Mouse (Mus musculus) lung, postnatal 14 days (tissue): ENCODE measurements around the gene Rsbn1l.
"Not testable (repeated sequence)": the region's sequence is repeated elsewhere in the genome, so short reads cannot be mapped to it uniquely, and the experiment has no call there.

Experiments
- DNase-seq: peaks from one replicate; pipeline ENCODE4 v3.0.0; 2021

Gene Rsbn1l

DNA sequence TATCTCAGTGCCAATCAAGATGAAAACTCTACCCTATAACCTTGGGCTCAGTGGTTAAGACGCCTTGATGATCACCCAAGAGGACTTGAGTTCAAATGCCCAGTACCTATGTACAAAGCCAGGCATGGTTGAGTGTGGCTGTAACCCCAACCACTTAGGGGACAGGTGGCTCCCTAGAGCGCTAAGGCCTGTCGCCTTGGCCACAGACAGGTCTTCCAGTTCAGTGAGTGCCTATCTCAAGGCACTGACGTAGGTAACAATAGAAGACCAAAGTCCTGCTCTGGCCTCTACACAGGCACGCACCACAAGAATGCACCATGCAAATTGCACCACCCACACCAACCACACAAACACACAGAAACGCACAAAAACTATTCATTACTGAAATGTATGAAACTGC is 9.3 kb downstream of the Rsbn1l start:
- DNase-seq: no peak

DNA sequence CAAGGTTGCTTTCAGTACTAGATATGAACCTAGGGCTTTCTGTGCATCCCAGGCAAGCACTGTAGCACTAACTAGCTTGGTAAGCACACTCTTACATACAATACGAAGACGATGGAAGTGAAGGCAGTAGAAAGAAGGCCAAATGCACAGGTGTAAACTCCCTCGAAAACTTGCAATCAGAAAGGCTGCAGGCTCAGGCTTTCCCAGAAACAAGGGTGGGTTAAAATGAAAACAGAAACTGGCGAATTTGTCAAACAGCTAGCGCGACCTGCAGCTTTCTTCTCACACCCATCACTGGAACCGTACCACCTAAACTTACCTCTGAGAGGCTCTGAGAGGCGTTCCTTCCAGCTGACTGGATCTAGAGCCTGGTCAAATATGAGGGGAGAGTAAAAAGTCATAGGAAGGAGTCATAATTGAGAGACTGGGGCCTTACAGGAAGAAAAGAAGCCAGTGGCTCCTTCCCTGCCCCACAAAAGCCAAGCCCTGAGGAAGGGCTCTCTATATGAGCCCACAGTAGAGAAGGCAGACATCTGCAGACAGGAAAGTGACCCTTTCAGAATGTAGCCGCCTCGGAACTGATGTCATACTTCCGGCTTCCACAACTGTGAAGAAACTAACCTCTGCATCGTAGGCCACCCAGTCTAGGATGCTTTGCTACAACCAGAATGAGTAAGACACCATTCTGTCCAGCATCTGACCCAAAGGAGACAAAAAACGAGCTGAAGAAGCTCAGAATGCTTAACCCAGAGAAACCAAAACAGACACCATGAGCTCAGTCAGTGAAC is 11.0 kb downstream of the Rsbn1l start:
- DNase-seq: peak; percentile 28

- DNase-seq: not testable (repeated sequence)
These were observed 12.4 kb downstream of the Rsbn1l start for GRCm38 (mm10) chr5:20943791-20944190.

DNA sequence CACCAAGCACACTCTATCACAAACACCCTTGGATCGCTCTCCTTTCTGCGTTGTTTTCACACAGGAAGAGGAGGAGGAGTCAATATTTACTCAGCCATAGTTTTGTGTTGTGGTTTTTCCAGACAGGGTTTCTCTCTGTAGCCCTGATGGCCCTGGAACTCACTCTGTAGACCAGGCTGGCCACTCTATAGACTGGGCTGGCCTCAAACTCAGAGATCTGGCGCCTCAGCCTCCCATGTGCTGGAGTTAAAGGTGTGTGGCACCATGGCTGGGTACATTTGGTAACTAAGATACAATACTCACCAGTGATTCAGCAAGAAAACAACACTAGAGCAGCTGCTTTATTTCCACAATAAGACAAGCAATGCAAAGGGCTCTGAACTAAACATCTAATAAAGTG is 13.7 kb downstream of the Rsbn1l start:
- no peak for DNase-seq

DNA sequence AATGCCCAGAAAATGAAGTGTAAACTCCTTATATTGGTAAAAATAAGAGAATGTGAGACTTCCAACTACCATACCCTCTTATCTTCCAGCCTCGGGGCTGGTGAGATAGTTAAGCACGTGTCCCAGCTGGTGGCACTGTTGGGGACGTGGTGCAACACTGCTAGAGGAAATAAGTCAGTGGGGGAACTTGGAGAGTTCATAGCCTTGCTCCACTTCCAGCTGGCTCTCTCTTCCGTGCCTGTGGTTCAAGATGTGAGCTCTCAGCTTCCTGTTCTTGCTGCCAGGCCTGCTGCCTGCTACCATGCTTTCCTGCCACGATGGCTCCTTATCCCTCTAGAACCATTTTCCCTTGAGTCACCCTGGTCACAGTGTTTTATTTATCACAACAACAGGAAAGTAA is 15.0 kb downstream of the Rsbn1l start:
- peak; percentile 34 for DNase-seq

GRCm38 (mm10) chr5:20940696-20941095 is 15.5 kb downstream of the Rsbn1l start:
- DNase-seq: no peak

- no peak for DNase-seq
These were observed 16.1 kb downstream of the Rsbn1l start for GRCm38 (mm10) chr5:20940040-20940571.

DNA sequence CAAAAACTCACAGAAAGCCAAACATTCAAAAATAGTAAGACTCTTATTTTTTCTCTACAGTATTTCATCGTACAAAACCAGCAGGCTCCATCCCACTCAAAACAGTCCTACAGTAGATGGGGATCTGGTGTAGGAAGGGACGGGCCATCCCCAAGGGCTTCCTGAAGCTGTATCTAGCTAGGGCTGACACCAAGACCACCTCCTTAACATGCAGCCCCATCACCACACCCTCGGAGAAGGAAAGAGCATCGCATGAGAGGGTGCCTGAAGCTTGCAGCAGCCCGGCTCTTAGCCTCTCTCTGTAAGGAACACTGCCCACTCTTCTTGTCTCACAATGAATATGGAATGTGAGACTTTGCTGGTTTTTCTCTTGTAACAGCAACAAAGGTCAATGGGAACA is 17.7 kb downstream of the Rsbn1l start:
- no peak for DNase-seq

- no peak for DNase-seq
These were observed 20.3 kb downstream of the Rsbn1l start for GRCm38 (mm10) chr5:20935934-20936333.

DNA sequence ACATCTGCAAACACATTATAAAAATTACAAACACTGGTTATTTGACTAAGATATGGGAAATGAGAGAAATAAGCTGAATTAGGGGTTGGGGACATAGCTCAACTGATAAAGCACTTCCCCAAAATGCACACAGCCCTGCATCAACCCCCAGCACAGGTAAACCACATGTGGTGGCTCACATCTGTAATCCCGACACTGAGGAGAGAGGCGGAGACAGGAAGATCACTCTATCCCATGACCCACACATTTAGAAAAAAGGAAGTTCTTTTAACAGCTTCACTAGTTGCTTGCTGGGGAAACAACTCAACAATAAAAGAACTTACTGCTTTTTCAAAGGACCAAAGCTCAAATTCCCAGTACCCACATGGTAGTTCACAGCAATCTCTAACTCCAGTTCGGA is 23.6 kb downstream of the Rsbn1l start:
- no peak for DNase-seq

GRCm38 (mm10) chr5:20931300-20931699 is 24.9 kb downstream of the Rsbn1l start:
- DNase-seq: no peak

GRCm38 (mm10) chr5:20930430-20930829 is 25.8 kb downstream of the Rsbn1l start:
- DNase-seq: no peak

DNA sequence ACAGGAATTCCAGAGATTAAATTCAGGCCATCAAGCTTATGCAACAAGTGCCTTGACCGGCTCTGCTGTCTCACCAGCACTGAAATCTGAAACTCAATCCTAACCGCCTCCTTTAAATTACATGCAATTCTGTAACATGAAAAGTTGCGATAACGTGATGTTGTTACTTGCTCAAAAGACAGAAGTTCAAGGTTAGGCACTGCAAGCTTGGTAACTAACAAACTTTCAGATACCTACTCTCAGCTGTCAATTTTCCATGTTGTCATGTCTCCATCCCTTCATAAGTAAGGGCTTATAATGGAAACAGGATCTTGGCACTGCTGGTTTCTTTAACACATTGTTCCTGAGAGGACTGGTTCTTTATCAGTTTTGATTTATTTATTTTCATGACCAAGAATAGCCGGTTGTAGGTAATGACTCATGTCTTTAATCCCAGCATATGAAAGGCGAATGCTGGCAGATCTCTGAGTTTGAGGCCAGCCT is 26.5 kb downstream of the Rsbn1l start:
- DNase-seq: no peak

DNA sequence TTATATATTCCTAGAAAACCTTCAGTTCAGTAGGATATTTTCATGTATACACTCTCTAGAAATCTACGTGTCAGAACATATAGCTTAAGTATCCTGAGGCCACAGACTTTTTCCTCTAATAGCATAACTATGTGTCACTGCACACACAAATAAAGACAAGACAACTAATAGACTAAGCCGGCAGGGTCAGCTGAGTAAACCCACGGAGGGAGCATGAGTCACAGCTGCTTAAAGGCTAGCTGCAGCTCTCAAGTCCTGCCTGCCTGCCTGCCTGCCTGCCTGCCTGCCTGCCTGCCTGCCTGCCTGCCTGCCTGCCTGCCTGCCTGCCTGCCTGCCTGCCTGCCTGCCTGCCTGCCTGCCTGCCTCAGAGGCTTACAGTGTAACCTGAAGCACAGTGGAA is 30.7 kb downstream of the Rsbn1l start:
- DNase-seq: no peak

DNA sequence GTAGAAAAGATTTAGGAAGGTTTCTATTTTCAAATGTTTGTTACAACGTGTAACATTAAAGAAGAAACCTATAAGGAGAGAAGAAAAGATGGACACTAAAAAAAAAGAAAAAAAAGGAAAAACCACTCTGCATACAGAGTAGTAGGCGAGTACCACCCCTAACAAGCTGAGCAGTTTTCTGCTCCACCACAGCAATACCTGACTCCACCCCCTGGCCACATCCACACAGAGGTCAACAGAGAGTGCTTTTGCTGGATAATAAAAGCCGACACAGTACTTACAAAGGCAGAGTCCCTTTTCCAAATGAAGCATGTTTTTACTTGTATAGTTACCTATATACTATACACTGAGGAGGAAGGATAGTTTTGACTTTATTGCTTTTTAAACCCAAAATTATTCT is 31.6 kb downstream of the Rsbn1l start:
- DNase-seq: no peak

- DNase-seq: no peak
These were observed 36.6 kb downstream of the Rsbn1l start for GRCm38 (mm10) chr5:20919566-20919965.

DNA sequence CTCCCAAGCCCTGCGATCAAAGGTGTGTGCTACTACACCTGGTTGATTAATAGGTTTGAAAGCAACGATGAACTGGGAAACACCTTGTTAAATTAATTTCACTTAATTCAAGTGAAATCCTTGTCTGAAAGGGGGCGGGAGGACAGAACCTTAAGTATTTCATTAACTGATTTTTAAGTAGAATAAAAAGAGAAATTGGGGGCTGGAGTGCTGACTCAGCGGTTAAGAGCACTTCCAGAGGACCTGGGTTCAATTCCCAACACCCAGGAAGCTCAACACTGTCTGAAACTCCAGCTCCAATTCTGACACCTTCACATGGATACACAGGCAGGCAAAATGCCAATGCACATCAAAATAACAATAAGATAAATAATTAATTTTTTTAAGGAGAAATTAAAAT is 37.2 kb downstream of the Rsbn1l start:
- no peak for DNase-seq

DNA sequence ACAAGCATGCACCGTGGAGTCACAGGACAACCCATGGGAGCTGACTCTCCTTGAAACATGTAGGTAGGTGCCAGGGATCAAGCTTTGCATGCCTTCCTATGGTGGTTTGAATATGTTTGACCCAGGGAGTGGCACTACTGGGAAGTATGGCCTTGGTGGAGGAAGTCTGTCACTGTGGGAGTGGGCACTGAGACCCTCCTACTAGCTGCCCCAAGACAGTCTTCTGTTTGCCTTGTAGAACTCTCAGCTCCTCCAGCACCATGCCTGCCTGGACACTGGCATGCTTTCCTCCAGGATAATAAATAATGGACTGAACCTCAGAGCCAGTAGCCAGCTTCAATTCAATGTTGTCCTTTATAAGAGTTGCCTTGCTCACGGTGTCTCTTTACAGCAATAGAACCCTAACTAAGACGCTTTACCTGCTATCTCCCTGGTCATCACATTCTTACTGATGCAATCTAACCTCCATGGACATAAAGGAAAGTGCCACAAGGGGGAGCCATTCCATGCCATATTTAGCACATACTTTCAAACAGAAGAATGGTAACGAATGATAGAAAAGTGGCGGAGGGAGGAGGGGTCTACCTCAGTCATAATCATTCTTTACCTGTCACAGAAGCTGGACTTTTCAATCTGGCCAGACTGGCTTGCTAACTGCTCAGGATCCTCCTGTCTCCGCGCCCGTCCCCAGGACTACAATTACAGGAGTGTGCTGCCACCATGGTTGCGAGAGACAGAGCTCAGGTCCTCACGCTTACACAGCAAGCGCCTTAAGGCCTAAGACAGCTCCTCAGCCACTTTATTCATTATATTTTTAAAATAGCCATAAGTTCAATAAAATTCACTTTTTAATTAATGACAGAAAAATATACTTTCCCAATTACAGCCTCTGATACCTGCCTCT is 42.6 kb downstream of the Rsbn1l start:
- DNase-seq: peak; percentile 83

DNA sequence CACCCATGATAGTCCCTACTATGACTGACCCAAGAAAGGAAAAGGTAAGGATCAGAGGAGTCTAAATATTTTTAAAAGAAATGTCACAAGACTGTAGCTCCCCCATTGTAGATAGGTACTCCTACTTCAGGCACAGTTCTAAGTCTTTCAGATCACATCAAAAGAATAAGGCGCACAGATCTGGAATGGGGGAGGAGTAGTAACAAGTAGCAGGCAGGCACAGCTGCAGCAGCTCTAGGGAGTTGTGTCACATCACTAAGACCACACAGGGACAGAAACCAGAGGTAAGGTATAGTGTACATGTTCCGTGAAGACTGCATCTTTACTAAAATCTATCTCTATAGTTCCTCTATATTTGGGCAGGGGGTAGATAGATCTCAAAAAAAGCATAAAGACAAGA is 44.5 kb downstream of the Rsbn1l start:
- DNase-seq: no peak

DNA sequence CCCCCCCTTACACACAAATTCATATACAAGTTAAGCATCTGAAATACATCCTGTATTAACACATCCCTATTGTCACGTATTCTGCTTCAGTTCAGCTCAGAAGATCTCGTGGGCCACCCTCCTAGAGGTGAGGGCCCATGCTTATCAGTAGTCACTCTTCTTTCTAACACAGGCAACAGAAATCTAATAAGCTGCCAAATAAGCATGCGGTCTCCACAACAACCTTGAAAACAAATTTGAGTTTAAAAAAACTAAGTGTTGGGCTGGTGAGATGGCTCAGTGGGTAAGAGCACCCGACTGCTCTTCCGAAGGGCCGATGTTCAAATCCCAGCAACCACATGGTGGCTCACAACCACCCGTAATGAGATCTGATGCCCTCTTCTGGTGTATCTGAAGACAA is 50.0 kb downstream of the Rsbn1l start:
- DNase-seq: no peak

GRCm38 (mm10) chr5:20905437-20905836 is 50.8 kb downstream of the Rsbn1l start:
- DNase-seq: no peak

DNA sequence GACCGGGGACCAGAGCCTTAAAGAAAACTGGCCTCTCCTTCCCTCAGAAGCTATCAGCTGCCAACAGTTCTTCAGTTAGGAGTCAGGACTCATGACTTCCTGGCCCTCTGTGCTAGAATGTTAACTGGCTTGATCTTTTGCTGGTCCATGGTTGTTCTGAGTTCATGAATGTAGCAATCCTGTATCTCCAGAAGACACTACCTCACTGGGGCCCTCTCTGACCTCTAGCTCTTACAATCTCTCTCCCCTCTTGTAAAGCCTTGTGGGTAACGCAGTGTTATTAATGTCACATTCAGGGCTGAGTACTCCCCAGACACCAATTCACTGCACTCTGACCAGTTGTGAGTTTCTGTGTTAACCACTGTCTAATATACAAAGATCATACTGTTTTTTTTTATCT is 51.6 kb downstream of the Rsbn1l start:
- no peak for DNase-seq

DNA sequence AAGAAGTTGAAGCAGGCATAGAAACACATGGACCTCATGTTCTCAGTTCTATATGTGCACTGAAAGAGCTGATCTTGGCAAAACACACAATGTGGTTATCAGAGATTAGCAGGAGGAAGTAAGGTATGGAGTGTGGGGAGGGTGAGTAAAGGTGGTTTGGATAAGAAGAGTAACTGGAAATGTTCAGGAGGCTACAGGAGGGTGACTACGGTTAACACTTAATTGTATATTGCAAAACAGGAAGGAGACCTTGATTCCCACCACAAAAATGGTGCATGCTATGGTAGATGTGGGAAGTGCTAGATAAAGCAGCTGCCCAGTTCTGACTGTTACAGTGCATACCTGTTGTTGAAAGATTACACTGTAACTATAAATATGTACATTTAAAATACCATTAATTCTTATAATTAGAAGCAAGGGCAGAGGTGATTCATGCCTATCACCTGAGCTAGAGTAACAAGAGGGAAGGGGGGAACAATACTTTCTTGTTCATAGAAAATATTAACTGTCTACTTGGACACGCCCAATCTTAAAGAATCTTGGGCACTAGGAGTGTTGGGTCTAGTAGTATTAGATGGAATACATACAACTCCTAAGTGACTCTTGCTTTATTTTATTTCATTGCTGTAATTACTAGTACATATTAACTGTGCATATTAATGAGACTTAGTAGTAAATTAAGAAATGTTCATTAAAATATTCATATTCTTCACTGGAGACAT is 58.6 kb downstream of the Rsbn1l start:
- DNase-seq: no peak
